Mouse (Mus musculus) midbrain, embryonic 15.5 days (tissue): ENCODE data around the gene Bahcc1. TPM values are rescaled to one million over a fixed set of nuclear protein-coding genes. Genes with fewer than 3 reads are reported as not detected.

Experiments
- ATAC-seq: fragments of 200-750 bp; cut with Nextera tagmentation; replicated peaks from 2 replicates; pipeline ENCODE4 v1.8.0; 2017; ENCODE audit warnings: moderate TSS enrichment
- H3K27ac ChIP-seq: fragments of 300-500 bp; sonication (generic); 2 replicates; pipeline ENCODE4 v1.5.1; 2015; ENCODE audit warnings: mild to moderate bottlenecking, inconsistent platforms
- H3K27me3 ChIP-seq: fragments of 300-500 bp; sonication (generic); replicated peaks from 2 replicates; pipeline ENCODE4 v1.6.1; 2015; ENCODE audit warnings: inconsistent platforms
- H3K36me3 ChIP-seq: fragments of 300-500 bp; sonication (generic); replicated peaks from 2 replicates; pipeline ENCODE4 v1.6.1; 2015; ENCODE audit warnings: inconsistent platforms
- H3K4me1 ChIP-seq: fragments of 300-500 bp; sonication (generic); 2 replicates; pipeline ENCODE4 v1.6.1; 2015; ENCODE audit warnings: inconsistent platforms
- H3K4me2 ChIP-seq: fragments of 300-500 bp; sonication (generic); 2 replicates; pipeline ENCODE4 v1.6.1; 2015; ENCODE audit warnings: inconsistent platforms, mild to moderate bottlenecking, moderate library complexity
- H3K4me3 ChIP-seq: fragments of 300-500 bp; sonication (generic); 2 replicates; pipeline ENCODE4 v1.5.1; 2015; ENCODE audit warnings: mild to moderate bottlenecking, inconsistent platforms
- H3K9ac ChIP-seq: fragments of 300-500 bp; sonication (generic); 2 replicates; pipeline ENCODE4 v1.6.1; 2015; ENCODE audit warnings: mild to moderate bottlenecking, inconsistent platforms
- H3K9me3 ChIP-seq: fragments of 300-500 bp; sonication (generic); 2 replicates; pipeline ENCODE4 v1.6.1; 2016; ENCODE audit warnings: inconsistent platforms
- WGBS: fragments of 180-500 bp; shearing (Covaris S2); methylation state at CpG from one replicate; pipeline ENCODE4 v1.1.7; 2015; ENCODE audit warnings: mixed read lengths; 5-methylcytosine and 5-hydroxymethylcytosine counted together
- polyA plus RNA-seq: library from polyadenylated mRNA; unstranded; fragments of >200 nt; fragmentation: Nextera tagmentation; extraction: Ambion mirVana; gene quantifications from 2 replicates; pipeline ENCODE4 v1.2.1, GENCODE M21; 2015

The Bahcc1 gene
- polyA plus RNA-seq, 1 experiment from 2014 or later = 16.2 TPM

DNA sequence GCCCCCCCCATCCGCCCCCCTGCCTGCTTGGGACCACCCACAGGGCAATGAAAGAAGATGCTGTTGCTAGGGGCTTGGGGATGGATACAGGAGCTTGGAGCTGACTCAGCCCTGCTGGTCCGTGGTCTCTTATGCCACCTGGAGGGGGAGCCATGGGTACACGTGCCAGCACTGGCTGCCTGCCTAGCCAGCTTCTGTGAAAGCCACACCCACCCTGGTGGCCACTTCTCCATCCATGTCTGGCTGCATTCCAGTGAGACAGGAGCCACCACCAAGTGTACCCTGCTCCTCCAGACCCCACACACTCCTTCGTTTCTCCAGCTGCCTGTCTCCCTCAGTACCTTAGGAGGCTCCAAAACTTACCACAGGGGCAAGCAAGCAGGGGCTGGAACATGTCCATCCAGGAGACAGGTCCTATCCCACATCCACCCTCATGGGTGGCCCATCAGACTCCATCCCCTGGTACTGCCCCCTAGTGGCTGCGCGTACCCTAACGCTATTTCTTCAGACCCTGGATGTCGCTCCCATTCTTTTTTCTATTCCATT is 29.7 kb downstream of the Bahcc1 start:
- 23% methylated on average over 8 of the region's 8 CpGs for WGBS
- no peak overlapping the region for H3K4me2 ChIP-seq
- peaks cover 66% of the 10 kb centered on the region for H3K4me1 ChIP-seq
- peak; percentile 50; the same call in 1 of the 2 replicates for ATAC-seq
- no peak overlapping the region for H3K4me3 ChIP-seq
- peak overlapping the region; percentile 75 for H3K27ac ChIP-seq
- no peaks in the 10 kb centered on the region for H3K9me3 ChIP-seq
- no peaks in the 10 kb centered on the region for H3K27me3 ChIP-seq
- H3K9ac ChIP-seq = no peak overlapping the region
- H3K36me3 ChIP-seq = no peaks in the 10 kb centered on the region

DNA sequence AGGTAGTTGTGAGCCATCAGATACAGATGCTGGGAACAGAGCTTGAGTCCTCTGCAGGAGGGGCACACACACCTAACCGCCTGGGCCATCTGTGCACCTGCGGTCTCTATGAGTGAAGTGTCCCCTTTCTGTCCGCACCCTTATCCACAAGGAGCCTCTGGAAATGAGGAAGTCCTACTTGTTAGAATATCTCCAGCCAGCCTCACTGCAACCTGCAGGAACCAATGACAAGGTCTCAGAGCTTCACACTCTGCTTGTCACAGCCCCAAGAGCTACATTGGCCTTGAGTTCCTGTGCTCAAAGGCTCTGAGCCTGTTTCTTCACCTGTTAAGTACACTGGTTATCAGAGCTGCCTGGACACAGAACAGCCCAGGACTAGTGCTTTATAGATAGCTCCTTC is 30.4 kb downstream of the Bahcc1 start:
- Histone ChIP-seq H3K27ac (no peak overlapping the region), H3K9ac (no peak overlapping the region), H3K27me3 (no peaks in the 10 kb centered on the region), H3K9me3 (no peaks in the 10 kb centered on the region), H3K4me1 (peaks cover 69% of the 10 kb centered on the region), H3K4me2 (no peak overlapping the region), H3K4me3 (no peak overlapping the region), H3K36me3 (no peaks in the 10 kb centered on the region)
- WGBS = 94% methylated on average over 3 of the region's 3 CpGs
- ATAC-seq = no peak

DNA sequence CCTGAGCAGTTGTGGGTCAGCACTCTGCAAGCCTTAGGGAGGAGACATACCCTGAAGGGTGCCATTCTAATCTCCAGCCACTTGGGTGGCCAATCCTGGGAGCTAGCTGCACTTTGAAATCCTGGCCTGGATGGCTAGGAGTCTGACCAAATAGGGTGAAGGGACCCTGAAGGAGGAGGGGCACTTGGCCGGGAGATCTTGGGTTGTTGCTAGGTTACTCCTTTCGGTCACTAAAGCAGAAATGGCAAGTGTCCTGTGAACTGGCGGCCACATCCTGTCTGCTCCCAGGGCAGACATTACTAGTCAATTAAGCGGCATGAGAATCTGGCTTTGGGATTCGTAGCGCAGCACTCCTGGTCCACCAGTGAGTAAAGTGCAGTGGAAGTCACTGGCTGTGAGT is 31.3 kb downstream of the Bahcc1 start:
- H3K9ac ChIP-seq = no peak overlapping the region
- ATAC-seq = no peak
- WGBS = 45% methylated on average over 6 of the region's 6 CpGs
- no peaks in the 10 kb centered on the region for H3K27me3 ChIP-seq
- H3K4me3 ChIP-seq = no peak overlapping the region
- no peaks in the 10 kb centered on the region; the same call in 1 of the 2 replicates for H3K36me3 ChIP-seq
- H3K9me3 ChIP-seq = no peaks in the 10 kb centered on the region
- H3K27ac ChIP-seq = no peak overlapping the region
- H3K4me2 ChIP-seq = no peak overlapping the region
- peaks cover 72% of the 10 kb centered on the region for H3K4me1 ChIP-seq

DNA sequence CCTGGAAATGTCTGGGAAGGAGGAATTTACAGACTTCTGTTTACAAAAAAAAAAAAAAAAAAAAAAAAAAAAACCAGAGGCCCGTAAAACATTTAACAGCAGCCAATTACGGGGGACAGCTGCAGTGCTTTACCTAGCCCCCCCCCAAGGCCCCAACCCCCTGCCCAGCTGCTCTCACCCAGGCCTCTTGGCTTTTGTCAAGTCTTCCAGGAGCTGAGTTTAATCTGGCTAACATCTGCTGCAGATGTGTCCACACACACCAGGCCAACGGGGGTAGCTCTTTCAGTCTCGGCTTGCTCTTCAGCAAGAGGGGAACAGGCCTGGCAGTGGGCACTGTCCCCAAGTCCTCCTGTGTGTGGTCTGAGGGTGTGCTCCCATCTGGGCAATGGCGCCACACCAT is 32.7 kb downstream of the Bahcc1 start:
- 67% methylated on average over 5 of the region's 5 CpGs for WGBS
- ATAC-seq = no peak
- H3K4me3 ChIP-seq = no peak overlapping the region
- H3K36me3 ChIP-seq = no peaks in the 10 kb centered on the region; the same call in 1 of the 2 replicates
- H3K9ac ChIP-seq = no peak overlapping the region
- no peak overlapping the region for H3K4me2 ChIP-seq
- H3K4me1 ChIP-seq = peaks cover 58% of the 10 kb centered on the region
- no peak overlapping the region for H3K27ac ChIP-seq
- no peaks in the 10 kb centered on the region for H3K27me3 ChIP-seq
- H3K9me3 ChIP-seq = no peaks in the 10 kb centered on the region

DNA sequence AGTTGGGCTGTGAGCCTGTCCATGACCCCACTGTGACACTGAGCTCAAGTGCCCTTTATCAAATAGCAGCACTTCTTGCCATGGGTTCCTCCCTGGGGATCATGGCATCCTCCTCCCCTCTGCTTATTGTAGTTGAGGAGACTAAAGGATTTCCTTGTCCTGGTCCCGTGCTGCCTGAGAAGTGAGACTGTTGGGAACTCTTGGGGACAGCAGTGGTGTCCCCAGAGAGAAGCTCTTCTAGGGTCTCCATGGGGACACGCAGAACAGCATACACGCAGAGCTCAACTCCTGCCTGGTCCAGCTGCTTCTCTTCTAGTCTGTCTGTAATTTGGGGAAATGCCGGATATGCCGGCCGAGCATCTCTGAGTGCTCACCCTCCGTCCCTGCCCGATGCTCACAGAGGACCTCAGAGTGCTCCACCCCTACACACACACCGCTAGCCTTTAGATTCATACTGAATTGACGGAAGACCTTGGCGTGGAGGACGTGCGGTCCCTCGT is 33.6 kb downstream of the Bahcc1 start:
- Histone ChIP-seq H3K27me3 (no peaks in the 10 kb centered on the region), H3K4me1 (peaks cover 49% of the 10 kb centered on the region), H3K27ac (no peak overlapping the region), H3K4me2 (no peak overlapping the region), H3K36me3 (peaks cover 2% of the 10 kb centered on the region; the same call in 1 of the 2 replicates), H3K9me3 (no peaks in the 10 kb centered on the region), H3K9ac (no peak overlapping the region), H3K4me3 (no peak overlapping the region)
- 86% methylated on average over 14 of the region's 14 CpGs for WGBS
- ATAC-seq = no peak

DNA sequence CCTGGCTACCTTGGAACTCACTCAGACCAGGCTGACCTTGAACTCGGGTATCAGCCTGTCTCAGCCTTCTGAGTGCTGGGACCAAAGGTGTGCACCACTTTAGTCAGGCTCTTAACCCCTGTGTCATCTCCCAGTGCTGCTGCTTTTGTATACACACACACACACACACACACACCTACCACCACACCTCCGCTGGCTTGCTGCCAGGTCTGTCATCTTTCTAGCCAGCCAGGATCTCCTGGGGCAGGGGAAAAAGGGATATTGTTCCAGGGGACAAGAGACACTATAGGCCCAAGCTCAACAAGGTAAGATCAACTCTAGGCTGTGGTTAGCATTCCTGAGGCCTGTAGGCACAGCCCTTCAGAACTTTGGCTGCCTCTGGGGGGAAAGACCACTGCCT is 34.5 kb downstream of the Bahcc1 start:
- Histone ChIP-seq H3K27me3 (no peaks in the 10 kb centered on the region), H3K9ac (no peak overlapping the region), H3K4me1 (peaks cover 40% of the 10 kb centered on the region), H3K36me3 (peaks cover 11% of the 10 kb centered on the region; the same call in 1 of the 2 replicates), H3K4me2 (no peak overlapping the region), H3K9me3 (no peaks in the 10 kb centered on the region), H3K4me3 (no peak overlapping the region), H3K27ac (peak overlapping the region; percentile 43; the same call in 1 of the 2 replicates)
- ATAC-seq = no peak
- WGBS = 84% methylated on average over 2 of the region's 2 CpGs

DNA sequence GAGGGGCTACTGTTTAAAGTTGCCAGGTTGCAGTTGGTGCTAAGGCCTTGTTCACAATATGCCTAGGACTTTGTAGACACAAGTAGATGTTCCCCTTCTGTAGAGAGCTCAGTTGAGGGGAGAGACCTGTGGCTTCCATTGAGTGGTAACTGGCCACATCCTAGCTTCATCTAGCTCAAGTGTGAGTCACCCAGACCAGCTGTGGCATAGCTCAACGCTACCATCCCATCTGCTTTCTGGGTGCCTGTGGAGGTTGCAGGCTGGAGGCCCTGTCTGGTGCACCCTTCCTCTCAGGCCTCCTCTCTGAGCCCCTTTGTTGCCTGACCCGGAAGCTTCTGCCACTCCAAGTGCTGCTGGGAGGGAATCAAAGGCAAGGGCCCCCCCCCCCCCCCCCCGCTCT is 34.9 kb downstream of the Bahcc1 start:
- ATAC-seq = no peak; the same call in 1 of the 2 replicates
- WGBS = 44% methylated on average over 3 of the region's 3 CpGs
- H3K27me3 ChIP-seq = no peaks in the 10 kb centered on the region
- H3K9me3 ChIP-seq = no peaks in the 10 kb centered on the region
- H3K4me2 ChIP-seq = no peak overlapping the region
- H3K4me1 ChIP-seq = peaks cover 36% of the 10 kb centered on the region
- peak overlapping the region; percentile 43 for H3K27ac ChIP-seq
- no peak overlapping the region for H3K9ac ChIP-seq
- H3K36me3 ChIP-seq = peaks cover 12% of the 10 kb centered on the region; the same call in 1 of the 2 replicates
- no peak overlapping the region for H3K4me3 ChIP-seq

DNA sequence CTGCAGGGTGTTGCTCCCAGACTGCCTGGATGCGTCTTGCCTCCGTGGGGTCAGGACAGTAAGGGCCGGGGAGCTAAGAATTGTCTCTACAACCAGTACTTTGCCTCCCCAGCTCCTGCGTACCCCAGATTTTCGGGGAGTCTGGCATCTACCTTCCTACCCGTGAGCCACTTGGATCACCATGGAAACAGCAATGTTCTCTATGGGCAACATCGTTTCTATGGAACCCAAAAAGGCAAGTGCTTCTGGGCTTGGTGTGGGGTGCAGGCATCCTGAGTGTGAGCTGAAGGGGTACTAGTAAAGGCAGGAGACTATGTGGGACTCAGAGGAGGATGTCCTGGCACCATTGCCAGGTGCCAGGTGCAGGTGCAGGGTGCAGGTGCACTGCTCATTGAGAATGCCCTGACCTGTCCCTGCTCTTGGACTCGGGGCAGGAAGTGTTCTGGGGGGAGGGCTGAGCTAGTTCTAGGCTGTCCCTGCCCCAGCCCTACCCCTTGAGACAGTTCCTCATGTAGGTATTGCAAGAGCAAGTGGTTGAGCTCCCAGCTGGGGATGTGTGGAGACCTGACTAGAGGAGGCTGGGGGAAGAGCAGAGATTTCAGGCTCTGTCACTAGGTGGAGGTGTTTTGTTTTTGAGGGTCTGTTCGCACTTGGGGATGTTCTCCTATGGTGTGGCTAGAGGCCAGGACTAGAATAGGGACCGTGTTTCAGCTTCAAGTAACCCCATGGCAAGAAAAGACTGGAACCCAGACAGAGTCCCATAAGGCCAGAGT is 35.6 kb downstream of the Bahcc1 start:
- 58% methylated on average over 10 of the region's 10 CpGs for WGBS
- Histone ChIP-seq H3K9me3 (no peaks in the 10 kb centered on the region), H3K27ac (peak overlapping the region; percentile 43; the same call in 1 of the 2 replicates), H3K36me3 (peaks cover 17% of the 10 kb centered on the region; the same call in 1 of the 2 replicates), H3K9ac (no peak overlapping the region), H3K4me1 (peaks cover 35% of the 10 kb centered on the region), H3K27me3 (no peaks in the 10 kb centered on the region), H3K4me3 (no peak overlapping the region), H3K4me2 (no peak overlapping the region)
- 0 out of 2 replicates have a peak, but pooled peaks have one; percentile 10 for ATAC-seq

DNA sequence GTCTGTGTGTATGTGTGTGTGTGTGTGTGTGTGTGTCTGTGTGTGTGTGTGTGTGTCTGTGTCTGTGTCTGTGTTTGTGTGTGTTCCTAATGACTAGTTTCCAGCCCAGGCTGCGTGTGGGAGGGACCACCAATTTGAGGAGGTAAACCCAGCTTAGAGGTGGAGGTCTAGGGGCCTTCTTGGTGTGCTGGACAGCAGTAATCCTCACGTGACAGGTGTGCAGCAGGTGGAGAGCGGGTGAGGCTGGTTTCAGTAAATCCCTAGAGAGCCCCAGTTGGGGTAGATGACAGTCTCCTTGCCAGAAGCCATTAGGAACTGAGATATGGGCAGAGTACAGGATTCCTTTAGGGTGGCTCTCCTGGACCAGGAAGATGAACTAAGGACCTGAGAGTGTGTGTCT is 36.3 kb downstream of the Bahcc1 start:
- Histone ChIP-seq H3K4me1 (peaks cover 29% of the 10 kb centered on the region), H3K4me2 (no peak overlapping the region), H3K9me3 (no peaks in the 10 kb centered on the region), H3K36me3 (peaks cover 23% of the 10 kb centered on the region; the same call in 1 of the 2 replicates), H3K27ac (no peak overlapping the region), H3K9ac (no peak overlapping the region), H3K27me3 (no peaks in the 10 kb centered on the region), H3K4me3 (no peak overlapping the region)
- 91% methylated on average over 3 of the region's 3 CpGs for WGBS
- no peak for ATAC-seq

DNA sequence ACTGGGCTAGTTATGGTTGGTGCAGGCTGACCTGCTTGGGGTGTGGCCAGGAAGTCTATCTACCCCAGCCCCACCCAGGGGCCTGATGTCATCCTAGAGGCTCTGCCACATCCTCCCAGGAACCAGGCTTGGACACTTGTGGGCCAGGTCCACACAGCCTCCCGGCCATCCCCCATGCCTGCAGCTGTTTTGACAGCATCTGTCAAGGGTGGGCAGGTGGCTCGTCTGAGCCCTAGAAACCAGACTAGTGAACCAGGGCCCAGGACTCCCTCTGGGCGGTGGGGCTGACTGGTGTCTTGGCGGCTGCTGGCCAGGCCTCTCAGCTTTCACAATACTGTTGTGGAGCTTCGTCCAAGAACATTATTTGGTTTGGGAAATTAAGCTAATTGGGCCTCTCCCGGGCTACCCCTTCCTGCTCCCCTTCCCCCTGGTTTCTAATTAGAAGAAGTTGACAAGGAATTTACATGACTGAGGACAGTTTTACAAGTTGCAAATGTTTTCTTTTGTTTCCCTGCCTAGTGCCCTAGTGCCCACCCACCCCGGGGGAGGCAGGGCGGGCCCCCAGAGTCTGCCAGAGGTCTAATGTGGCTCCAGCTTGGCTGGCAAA is 36.9 kb downstream of the Bahcc1 start:
- no peak for ATAC-seq
- Histone ChIP-seq H3K27me3 (no peaks in the 10 kb centered on the region), H3K9ac (no peak overlapping the region), H3K9me3 (no peaks in the 10 kb centered on the region), H3K27ac (no peak overlapping the region), H3K4me1 (peaks cover 23% of the 10 kb centered on the region), H3K36me3 (peaks cover 29% of the 10 kb centered on the region; the same call in 1 of the 2 replicates), H3K4me2 (no peak overlapping the region), H3K4me3 (no peak overlapping the region)
- 62% methylated on average over 8 of the region's 8 CpGs for WGBS

DNA sequence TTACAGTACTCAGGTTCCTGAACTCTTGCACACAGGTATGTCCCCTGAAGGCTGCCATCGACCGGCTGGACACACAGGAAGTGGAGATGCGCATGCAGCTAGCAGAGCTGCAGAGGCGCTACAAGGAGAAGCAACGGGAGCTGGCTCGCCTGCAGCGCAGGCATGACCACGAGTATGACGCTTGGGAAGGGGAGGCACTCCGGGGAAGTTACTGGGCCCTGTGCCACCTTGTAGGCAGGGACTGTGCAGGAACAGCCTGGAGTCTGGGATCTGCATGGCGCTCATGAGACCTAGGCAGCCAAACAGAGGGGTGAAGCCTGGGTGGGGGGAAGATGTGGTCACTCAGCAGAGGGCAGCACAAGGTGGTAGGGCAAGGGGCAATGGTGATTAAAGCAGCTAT is 46.6 kb downstream of the Bahcc1 start:
- Histone ChIP-seq H3K36me3 (peaks cover 42% of the 10 kb centered on the region), H3K4me1 (peaks cover 21% of the 10 kb centered on the region), H3K9ac (no peak overlapping the region), H3K27ac (no peak overlapping the region), H3K4me2 (no peak overlapping the region), H3K27me3 (no peaks in the 10 kb centered on the region), H3K4me3 (no peak overlapping the region), H3K9me3 (no peaks in the 10 kb centered on the region)
- ATAC-seq = 0 out of 2 replicates have a peak, but pooled peaks have one; percentile 2
- WGBS = 76% methylated on average over 11 of the region's 11 CpGs

DNA sequence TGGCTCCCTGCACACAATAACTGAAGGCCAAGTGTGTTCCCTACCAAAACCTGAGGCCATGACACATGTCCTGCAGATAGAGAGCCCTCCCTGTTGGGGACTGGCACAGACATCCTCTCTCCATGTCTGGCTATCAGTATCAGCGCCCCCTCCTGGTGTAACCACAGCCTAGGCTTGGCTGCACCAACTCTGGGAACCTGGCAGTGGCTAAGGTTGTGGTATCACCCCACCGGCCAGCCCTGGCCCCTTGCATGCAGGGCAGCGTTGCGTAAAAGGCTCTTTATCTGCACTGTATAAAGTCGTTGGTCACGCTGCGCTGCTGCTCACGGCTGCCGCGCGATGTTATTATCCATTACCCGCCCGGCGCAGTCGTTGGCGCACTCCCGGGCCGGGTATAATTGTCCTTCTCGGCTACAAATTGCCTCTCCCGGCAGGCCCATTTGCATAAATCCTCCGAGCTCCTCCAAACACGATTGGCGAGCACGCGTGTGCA is 47.6 kb downstream of the Bahcc1 start:
- Histone ChIP-seq H3K4me1 (peaks cover 21% of the 10 kb centered on the region), H3K36me3 (peaks cover 47% of the 10 kb centered on the region), H3K27ac (peak overlapping the region; percentile 73), H3K4me2 (0 out of 2 replicates have a peak overlapping the region, but pooled peaks have one; percentile 6), H3K27me3 (no peaks in the 10 kb centered on the region), H3K9me3 (no peaks in the 10 kb centered on the region), H3K4me3 (no peak overlapping the region), H3K9ac (no peak overlapping the region)
- 17% methylated on average over 25 of the region's 25 CpGs for WGBS
- ATAC-seq = peak; percentile 77
